Mouse (Mus musculus) stomach, embryonic 15.5 days (tissue): ENCODE measurements around the gene Stxbp1. TPM values are rescaled to one million over a fixed set of nuclear protein-coding genes. Genes with fewer than 3 reads are reported as not detected.

Experiments used
- ATAC-seq: fragments of 200-750 bp; cut with Nextera tagmentation; 2 replicates; pipeline ENCODE4 v1.8.0; 2017; ENCODE audit warnings: low read depth, moderate number of reproducible peaks, moderate TSS enrichment; ENCODE audit not compliant: insufficient read depth, low FRiP score
- H3K27ac ChIP-seq: fragments of 300-500 bp; sonication (generic); 2 replicates; pipeline ENCODE4 v1.5.1; 2015; ENCODE audit warnings: mild to moderate bottlenecking, inconsistent platforms
- H3K27me3 ChIP-seq: fragments of 300-500 bp; sonication (generic); replicated peaks from 2 replicates; pipeline ENCODE4 v1.6.1; 2015; ENCODE audit warnings: inconsistent platforms
- H3K36me3 ChIP-seq: fragments of 300-500 bp; sonication (generic); 2 replicates; pipeline ENCODE4 v1.6.1; 2015; ENCODE audit warnings: inconsistent platforms
- H3K4me1 ChIP-seq: fragments of 300-500 bp; sonication (generic); 2 replicates; pipeline ENCODE4 v1.6.1; 2015; ENCODE audit warnings: inconsistent platforms
- H3K4me2 ChIP-seq: fragments of 300-500 bp; sonication (generic); 2 replicates; pipeline ENCODE4 v1.6.1; 2015; ENCODE audit warnings: mild to moderate bottlenecking, inconsistent platforms
- H3K4me3 ChIP-seq: fragments of 300-500 bp; sonication (generic); replicated peaks from 2 replicates; pipeline ENCODE4 v1.5.1; 2015; ENCODE audit warnings: inconsistent platforms
- H3K9ac ChIP-seq: fragments of 300-500 bp; sonication (generic); 2 replicates; pipeline ENCODE4 v1.6.1; 2015; ENCODE audit warnings: inconsistent platforms
- H3K9me3 ChIP-seq: fragments of 300-500 bp; sonication (generic); 2 replicates; pipeline ENCODE4 v1.6.1; 2016; ENCODE audit warnings: inconsistent platforms
- WGBS: fragments of 180-500 bp; shearing (Covaris S2); methylation state at CpG from one replicate; pipeline ENCODE4 v1.1.7; 2015; 5-methylcytosine and 5-hydroxymethylcytosine counted together
- polyA plus RNA-seq: library from polyadenylated mRNA; unstranded; fragments of >200 nt; fragmentation: Nextera tagmentation; extraction: Ambion mirVana; gene quantifications from 2 replicates; pipeline ENCODE4 v1.2.1, GENCODE M21; 2015

Gene Stxbp1
- polyA plus RNA-seq, 1 experiment from 2014 or later = 20.0 TPM

DNA sequence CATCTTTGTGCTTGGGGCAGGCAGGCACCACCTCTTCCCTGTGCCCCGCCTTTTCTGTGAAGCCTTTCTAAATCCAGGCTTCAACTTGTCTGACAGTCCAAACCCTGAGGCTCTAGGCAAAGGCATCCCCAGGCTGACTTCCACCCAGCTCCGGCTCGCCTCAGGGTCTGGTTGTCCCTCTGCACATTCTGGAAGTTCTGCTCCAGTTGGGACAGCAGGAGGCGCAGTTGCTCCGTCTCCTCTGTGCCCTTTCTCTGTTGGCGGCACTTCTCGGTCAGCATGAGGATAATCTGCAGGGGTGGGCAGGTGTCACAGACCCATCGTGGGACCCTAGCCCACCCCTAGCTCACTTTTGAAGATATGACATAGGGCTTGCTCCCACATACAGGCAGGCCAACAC lies 67.9 kb downstream of the Stxbp1 start:
- H3K4me3 ChIP-seq = no peak overlapping the region
- no peak overlapping the region for H3K27ac ChIP-seq
- 9% methylated on average over 8 of the region's 8 CpGs for WGBS
- no peaks in the 10 kb centered on the region for H3K9me3 ChIP-seq
- H3K4me2 ChIP-seq = no peak overlapping the region
- peaks cover 10% of the 10 kb centered on the region for H3K4me1 ChIP-seq
- H3K9ac ChIP-seq = no peak overlapping the region
- H3K27me3 ChIP-seq = no peaks in the 10 kb centered on the region
- no peak for ATAC-seq
- no peaks in the 10 kb centered on the region for H3K36me3 ChIP-seq

- ATAC-seq = no peak
- no peaks in the 10 kb centered on the region for H3K36me3 ChIP-seq
- WGBS = 86% methylated on average over 6 of the region's 6 CpGs
Measured at GRCm38 (mm10) chr2:32778081-32778480, 69.0 kb downstream of the Stxbp1 start.

GRCm38 (mm10) chr2:32776192-32776591 lies 70.9 kb downstream of the Stxbp1 start:
- Histone ChIP-seq H3K9me3 (no peaks in the 10 kb centered on the region), H3K9ac (no peak overlapping the region), H3K36me3 (no peaks in the 10 kb centered on the region), H3K27ac (no peak overlapping the region), H3K4me3 (peak overlapping the region; percentile 63), H3K27me3 (no peaks in the 10 kb centered on the region), H3K4me1 (peaks cover 10% of the 10 kb centered on the region), H3K4me2 (peak overlapping the region; percentile 90)
- 25% methylated on average over 22 of the region's 22 CpGs for WGBS
- ATAC-seq = no peak

More at GRCm38 (mm10) chr2:32778081-32778480, 69.0 kb downstream of the Stxbp1 start:
- Histone ChIP-seq H3K27ac (no peak overlapping the region), H3K9ac (no peak overlapping the region), H3K9me3 (no peaks in the 10 kb centered on the region), H3K4me3 (no peak overlapping the region), H3K4me2 (no peak overlapping the region), H3K4me1 (peaks cover 10% of the 10 kb centered on the region), H3K27me3 (no peaks in the 10 kb centered on the region)

GRCm38 (mm10) chr2:32775359-32776074 lies 71.5 kb downstream of the Stxbp1 start, which contains the start of the genes Ttc16 and Ptrh1:
TSS of gene Ttc16 (minus strand) at chr2:32775633.
TSS of gene Ptrh1 (plus strand) at chr2:32775786.
- Histone ChIP-seq H3K36me3 (no peaks in the 10 kb centered on the region), H3K4me3 (peak within 1 kb of the TSS; percentile 63), H3K9me3 (no peaks in the 10 kb centered on the region), H3K27me3 (no peaks in the 10 kb centered on the region), H3K4me2 (peak within 1 kb of the TSS; percentile 90), H3K4me1 (peaks cover 14% of the 10 kb centered on the region), H3K27ac (peak within 1 kb of the TSS; percentile 66; the same call in 1 of the 2 replicates), H3K9ac (peak within 1 kb of the TSS; percentile 9; the same call in 1 of the 2 replicates)
- under 1% methylated on average over 46 of the region's 46 CpGs for WGBS
- ATAC-seq = peak; percentile 93

GRCm38 (mm10) chr2:32772626-32773279 lies 74.3 kb downstream of the Stxbp1 start:
- Histone ChIP-seq H3K36me3 (no peaks in the 10 kb centered on the region), H3K27ac (no peak overlapping the region), H3K4me3 (no peak overlapping the region), H3K9ac (no peak overlapping the region), H3K4me1 (peaks cover 14% of the 10 kb centered on the region), H3K9me3 (no peaks in the 10 kb centered on the region), H3K27me3 (no peaks in the 10 kb centered on the region), H3K4me2 (no peak overlapping the region)
- ATAC-seq = no peak
- WGBS = 76% methylated on average over 8 of the region's 8 CpGs

- no peak overlapping the region for H3K27ac ChIP-seq
- no peaks in the 10 kb centered on the region for H3K27me3 ChIP-seq
- H3K9ac ChIP-seq = no peak overlapping the region
- no peak overlapping the region for H3K4me2 ChIP-seq
- ATAC-seq = no peak
- no peak overlapping the region for H3K4me3 ChIP-seq
- H3K9me3 ChIP-seq = no peaks in the 10 kb centered on the region
- H3K36me3 ChIP-seq = no peaks in the 10 kb centered on the region
- H3K4me1 ChIP-seq = peaks cover 14% of the 10 kb centered on the region
- 26% methylated on average over 12 of the region's 12 CpGs for WGBS
Measured at GRCm38 (mm10) chr2:32771886-32772285, 75.2 kb downstream of the Stxbp1 start.

DNA sequence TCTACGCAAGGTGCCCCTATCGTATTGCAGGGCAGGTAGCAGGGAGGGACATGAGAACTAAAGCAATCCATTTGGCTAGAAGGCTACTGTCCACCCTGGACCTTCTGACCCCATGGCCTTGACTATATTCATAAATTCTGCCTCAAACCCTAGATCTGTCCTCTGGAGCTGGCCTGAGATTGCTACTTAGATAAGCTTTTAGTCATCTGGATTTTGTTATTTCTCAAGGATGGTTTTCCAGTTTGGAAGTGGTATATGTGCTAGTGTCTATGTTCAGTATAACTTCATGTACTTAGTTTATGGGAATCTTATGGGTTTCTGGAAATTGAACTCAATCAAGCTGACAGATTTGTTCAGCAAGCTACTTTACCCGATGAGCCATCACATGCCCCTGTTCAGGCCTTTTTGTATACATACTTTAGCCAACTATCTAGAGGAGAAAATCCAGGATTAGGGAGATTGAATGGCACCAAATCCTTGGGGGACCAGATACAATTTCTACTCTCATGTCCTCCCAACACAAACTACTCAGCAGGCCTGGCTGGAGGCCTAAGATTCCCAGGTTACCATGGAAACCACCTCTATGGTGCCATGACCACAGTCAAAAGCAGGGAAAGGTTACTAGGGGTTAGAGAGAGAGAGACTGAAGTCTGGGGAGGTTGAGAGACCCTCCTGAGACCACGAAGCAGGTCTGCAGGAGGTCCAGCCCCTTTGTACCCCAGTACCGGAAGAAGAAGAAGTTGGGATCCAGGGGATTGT lies 77.5 kb downstream of the Stxbp1 start:
- H3K27ac ChIP-seq = no peak overlapping the region
- no peaks in the 10 kb centered on the region for H3K36me3 ChIP-seq
- no peak overlapping the region for H3K9ac ChIP-seq
- no peak overlapping the region for H3K4me3 ChIP-seq
- H3K27me3 ChIP-seq = no peaks in the 10 kb centered on the region
- 82% methylated on average over 5 of the region's 5 CpGs for WGBS
- H3K4me1 ChIP-seq = peaks cover 3% of the 10 kb centered on the region; the same call in 1 of the 2 replicates
- no peak for ATAC-seq
- no peak overlapping the region for H3K4me2 ChIP-seq
- H3K9me3 ChIP-seq = no peaks in the 10 kb centered on the region

- 46% methylated on average over 19 of the region's 19 CpGs for WGBS
- Histone ChIP-seq H3K27ac (no peak overlapping the region), H3K4me3 (no peak overlapping the region), H3K9me3 (no peaks in the 10 kb centered on the region), H3K36me3 (no peaks in the 10 kb centered on the region), H3K4me2 (no peak overlapping the region), H3K9ac (no peak overlapping the region), H3K27me3 (no peaks in the 10 kb centered on the region), H3K4me1 (peaks cover 3% of the 10 kb centered on the region; the same call in 1 of the 2 replicates)
- ATAC-seq = no peak
Measured at GRCm38 (mm10) chr2:32768661-32769285, 78.3 kb downstream of the Stxbp1 start.

GRCm38 (mm10) chr2:32767241-32767640 lies 79.8 kb downstream of the Stxbp1 start:
- H3K36me3 ChIP-seq = no peaks in the 10 kb centered on the region
- no peaks in the 10 kb centered on the region for H3K27me3 ChIP-seq
- H3K4me1 ChIP-seq = peaks cover 3% of the 10 kb centered on the region; the same call in 1 of the 2 replicates
- H3K4me3 ChIP-seq = no peak overlapping the region
- no peak for ATAC-seq
- 76% methylated on average over 12 of the region's 12 CpGs for WGBS
- no peak overlapping the region for H3K27ac ChIP-seq
- H3K9me3 ChIP-seq = no peaks in the 10 kb centered on the region
- H3K4me2 ChIP-seq = no peak overlapping the region
- H3K9ac ChIP-seq = no peak overlapping the region

- Histone ChIP-seq H3K36me3 (peaks cover 4% of the 10 kb centered on the region), H3K9me3 (no peaks in the 10 kb centered on the region), H3K27ac (no peak overlapping the region), H3K9ac (no peak overlapping the region), H3K4me1 (no peaks in the 10 kb centered on the region), H3K4me2 (no peak overlapping the region), H3K4me3 (no peak overlapping the region), H3K27me3 (no peaks in the 10 kb centered on the region)
- ATAC-seq = no peak
- 75% methylated on average over 3 of the region's 3 CpGs for WGBS
Measured at GRCm38 (mm10) chr2:32763353-32763752, 83.7 kb downstream of the Stxbp1 start.

GRCm38 (mm10) chr2:32761859-32762258 lies 85.2 kb downstream of the Stxbp1 start:
- ATAC-seq = no peak
- H3K27me3 ChIP-seq = no peaks in the 10 kb centered on the region
- no peak overlapping the region for H3K4me2 ChIP-seq
- no peak overlapping the region for H3K9ac ChIP-seq
- 82% methylated on average over 4 of the region's 4 CpGs for WGBS
- no peaks in the 10 kb centered on the region; the same call in 1 of the 2 replicates for H3K4me1 ChIP-seq
- no peak overlapping the region for H3K4me3 ChIP-seq
- H3K9me3 ChIP-seq = no peaks in the 10 kb centered on the region
- H3K27ac ChIP-seq = no peak overlapping the region
- H3K36me3 ChIP-seq = peaks cover 4% of the 10 kb centered on the region
